Mouse (Mus musculus): Measurements from ENCODE around the gene Mob4.
A peak's percentile ranks its signal among the peaks of the same experiment; 100 is the strongest.

Mob4 gene

DNA sequence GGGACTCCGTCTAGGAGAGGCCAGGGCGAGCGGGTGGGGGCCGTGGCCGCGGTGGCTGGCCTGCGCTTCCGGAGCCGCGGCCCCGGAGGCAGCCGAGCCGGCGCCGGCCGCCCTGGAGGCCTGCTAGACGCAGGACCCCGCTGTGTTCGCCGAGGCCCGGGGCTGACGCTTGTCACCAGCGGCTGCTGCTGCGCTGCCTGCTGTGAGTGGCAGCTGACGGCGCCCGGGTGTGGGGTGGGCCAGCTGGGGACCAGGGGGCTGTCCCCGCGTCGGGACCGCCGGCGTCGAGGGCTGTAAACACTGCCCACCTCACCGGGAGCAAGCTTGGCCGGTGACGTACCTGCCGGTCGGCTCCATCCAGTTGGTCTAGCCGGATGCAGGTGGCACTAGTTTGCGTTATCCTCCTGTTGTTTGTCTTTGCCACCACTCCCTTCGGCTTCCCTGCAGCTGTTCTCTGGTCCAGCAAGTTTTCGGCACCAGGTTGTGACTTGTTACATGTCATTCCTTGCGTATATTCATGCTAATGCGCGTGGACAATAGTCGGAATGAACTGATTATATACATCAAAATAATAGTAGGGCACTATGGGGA, 488 bp downstream of the Mob4 start:
- DNase-seq (ENCODE audit: low read depth, low spot score): peak; percentile 68

DNA sequence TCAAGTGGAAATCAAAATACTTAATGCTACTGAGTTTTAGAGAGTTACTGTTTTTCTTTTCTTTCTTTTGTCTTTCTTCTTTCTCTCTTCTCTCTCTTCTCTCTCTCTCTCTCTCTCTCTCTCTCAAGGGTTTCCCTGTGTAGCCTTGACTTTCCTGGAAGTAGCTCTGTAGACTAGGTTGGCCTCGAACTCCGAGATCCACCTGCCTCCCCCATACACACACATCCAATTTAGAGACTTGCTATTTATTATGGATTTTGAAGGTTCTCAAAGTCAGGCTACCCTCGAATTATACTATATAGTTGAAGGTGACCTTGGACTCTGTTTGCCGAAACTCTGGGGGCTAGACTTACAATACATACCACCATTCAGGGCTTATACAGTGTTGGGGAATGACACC, 1.3 kb downstream of the Mob4 start:
- no peak for DNase-seq (ENCODE audit: low read depth, low spot score)

DNA sequence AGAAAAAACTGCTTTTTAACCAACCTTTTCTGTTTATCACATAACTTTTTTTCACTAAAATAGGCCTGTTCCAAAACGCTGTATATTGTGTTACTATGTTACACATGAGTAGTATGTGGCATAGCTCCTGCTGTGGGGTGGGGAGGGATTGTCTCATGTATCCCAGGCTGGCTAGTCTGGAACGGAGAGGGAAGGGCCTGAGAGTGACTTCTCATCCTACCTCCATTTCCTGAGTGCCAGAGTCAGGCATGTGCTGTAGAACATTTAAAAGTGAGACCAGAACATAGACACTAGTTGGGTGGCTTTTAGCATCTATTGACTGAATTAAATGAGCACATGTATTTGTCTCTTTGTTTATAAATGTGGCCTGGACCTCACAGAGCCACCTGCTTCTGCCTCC, 2.1 kb downstream of the Mob4 start:
- DNase-seq (ENCODE audit: low read depth, low spot score): no peak

DNA sequence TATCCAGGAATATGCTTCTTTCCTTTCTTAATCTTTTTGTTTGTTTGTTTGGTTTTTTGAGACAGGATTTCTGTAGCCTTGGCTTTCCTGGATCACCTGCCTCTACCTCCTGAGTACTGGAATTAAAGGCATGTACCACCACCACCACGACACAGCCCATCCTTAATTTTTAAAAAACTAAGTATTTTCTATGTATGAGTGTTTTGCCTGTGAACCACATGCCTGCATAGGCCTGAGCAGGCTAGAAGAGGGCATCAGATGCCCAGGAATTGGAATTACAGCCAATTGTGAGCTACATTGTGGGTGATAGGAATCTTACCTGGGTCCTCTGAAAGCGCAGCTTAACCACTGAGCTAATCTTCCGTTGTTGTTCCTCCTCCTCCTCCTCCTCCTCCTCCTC, 3.3 kb downstream of the Mob4 start:
- no peak for DNase-seq (ENCODE audit: low read depth, low spot score)

DNA sequence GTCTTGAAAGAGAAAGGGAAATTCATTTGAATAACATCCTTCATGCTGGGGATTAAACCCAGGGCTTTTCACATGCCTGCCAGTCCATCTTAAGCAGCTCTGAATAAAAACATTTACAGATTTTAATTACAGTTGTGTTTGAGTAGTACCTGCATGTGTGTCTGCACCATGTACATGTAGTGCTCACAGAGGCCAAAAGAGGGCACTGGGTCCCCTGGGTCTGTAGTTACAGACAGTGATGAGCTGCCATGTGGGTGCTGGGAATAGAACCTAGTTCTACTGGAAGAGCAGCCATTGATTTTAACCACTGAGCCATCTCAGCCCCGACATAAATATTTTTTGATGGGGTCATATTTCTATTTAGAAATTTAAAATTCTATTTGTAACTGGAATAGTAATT, 4.8 kb downstream of the Mob4 start:
- peak; percentile 34 for DNase-seq (ENCODE audit: low read depth, low spot score)

DNA sequence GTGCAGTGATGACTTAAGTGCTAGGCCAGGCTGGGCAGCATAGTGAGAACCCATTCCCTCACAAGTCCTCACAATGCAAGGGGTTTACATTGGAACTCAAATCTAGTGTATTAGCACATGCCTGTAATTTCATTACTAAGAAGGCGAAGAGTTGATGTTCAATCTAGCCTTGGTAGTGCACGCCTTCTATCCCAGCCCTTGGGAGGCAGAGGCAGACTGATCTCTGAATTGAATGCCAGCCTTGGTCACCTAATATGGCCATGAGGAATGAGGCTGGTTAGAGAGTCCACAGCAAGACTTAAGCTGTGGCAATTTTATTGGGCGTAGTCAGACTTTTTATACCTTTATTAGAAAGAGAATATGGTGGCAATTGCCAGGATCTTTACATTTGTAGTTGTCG, 13.3 kb downstream of the Mob4 start:
- no peak for DNase-seq (ENCODE audit: low read depth, low spot score)

DNA sequence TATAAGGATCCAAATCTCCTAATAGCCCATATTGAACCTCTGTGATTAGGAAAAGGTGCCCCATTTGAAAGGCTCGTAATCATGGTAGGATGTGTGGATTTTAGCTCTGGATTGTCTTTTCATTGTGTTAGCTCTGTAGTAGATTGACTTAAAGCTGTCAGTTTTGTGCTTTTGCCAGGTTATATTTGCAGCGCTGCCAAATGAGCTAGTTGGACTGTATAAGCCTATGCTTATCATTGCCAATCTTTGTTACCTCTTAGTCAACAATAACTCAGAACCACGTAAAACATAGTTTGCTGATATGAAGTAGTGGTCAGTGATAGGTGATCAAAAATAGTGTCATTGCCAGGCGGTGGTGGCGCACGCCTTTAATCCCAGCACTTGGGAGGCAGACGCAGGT, 14.5 kb downstream of the Mob4 start:
- no peak for DNase-seq (ENCODE audit: low read depth, low spot score)

DNA sequence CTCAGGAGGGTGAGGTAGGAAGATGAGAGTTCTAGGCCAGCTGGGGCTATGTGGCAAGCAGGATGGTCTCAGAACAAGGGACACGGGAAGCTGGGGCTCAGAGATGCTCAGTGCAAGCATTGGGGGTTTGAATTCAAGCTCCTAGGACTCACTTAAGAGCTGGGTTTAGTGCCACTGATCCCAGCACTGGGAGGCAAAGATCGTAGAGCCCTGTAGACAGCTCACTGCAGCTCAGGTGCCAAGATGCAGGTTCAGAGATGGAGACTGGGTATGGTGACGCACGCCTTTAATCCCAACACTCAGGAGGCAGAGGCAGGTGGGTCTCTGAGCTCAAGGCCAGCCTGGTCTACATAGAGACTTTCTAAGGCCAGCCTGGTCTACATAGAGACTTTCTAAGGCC, 26.3 kb downstream of the Mob4 start:
- DNase-seq (ENCODE audit: low read depth, low spot score): no peak

DNA sequence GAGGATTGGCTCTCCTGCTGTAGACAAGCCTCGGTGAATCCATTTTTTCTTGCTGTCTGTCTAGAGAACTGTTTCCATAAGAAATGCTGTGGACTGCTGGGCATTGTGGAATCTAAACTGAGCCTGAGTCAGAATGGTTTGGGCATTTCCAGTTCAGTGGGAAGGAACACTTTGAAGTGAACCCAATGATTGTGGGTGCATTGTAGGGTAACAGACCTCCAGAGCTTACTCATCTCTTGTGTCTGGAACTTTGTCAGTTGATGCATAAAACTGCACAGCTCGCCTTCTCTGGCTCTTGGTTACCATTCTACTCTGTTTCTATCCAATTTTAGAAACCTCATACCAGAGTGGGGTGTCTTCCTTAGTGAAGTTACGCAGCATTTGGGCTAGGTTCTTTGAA, 27.2 kb downstream of the Mob4 start:
- no peak for DNase-seq (ENCODE audit: low read depth, low spot score)

DNA sequence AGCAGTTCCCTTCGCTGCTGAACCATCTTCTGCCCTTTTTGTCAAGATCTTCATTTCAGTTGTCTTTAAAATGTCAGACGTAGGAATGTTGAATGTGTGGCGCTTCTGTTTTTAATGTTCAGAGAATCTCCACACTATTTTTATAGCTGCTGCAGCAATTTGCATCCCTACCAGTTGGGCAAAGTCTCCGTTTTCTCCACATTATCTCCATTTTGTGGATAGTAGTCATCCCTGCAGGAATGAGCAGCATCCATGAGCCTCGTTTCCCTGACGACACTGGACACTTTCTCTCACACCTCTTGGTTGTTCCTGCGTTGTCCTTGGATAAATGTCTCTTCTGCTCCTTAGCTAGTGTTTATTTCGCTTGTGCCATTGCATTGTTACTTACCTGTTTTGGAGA, 27.8 kb downstream of the Mob4 start:
- DNase-seq (ENCODE audit: low read depth, low spot score): no peak

DNA sequence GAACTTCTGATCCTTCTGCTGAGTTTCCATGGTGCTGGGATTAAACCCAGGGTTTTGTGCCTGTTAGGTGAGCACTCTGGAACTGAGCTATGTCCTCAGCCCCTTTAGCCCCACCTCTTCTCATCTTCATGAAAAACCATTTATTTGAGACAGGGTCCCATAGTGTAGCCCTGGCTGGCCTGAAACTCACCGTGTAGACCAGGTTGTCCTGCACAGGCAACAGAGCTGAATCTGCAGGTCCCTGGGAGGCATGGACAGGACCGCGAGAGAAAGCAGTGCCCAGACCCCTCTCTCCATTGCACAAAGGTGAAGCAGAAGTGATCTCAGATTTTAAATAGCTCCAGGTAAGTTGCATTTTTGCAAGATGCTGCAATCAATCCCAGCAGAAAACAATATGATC, 29.2 kb downstream of the Mob4 start:
- DNase-seq (ENCODE audit: low read depth, low spot score): no peak

DNA sequence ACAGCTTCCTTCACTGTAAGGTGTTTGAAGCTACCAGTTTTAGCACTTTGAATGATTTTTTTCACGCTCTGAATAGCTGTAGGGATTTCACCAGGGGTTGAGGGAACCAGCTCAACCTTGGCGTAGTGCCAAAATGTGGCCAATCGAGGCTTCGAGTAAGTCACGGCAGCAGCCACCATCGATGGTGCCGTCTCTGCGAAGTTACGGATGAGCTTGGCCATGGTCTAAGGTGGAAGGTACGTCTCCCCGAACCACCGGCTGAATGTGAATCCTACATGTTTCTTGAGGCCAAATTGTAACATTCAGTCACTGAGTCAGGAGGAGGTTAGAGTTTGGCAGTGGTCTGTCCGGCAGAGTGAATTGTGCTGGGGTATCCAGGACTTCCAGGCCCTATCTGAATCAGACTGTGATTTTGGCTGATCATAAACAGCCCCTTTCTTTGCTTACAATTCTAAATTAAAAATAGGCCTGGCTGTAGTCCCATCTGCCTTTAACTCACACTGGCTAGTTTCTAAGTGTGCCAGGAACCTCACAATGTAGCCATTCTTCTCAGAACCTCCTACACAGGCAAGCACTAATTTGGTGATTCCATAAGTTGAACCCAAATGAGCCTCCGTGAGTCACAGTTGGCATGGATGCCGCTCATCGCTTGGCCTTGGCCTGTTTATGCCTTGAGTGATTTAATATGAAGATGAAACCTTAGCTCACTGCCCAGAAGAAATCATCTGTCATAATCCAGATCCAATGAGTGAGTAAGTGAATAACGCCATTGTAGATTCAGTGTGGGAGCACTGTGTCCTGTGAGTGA, 30.0 kb downstream of the Mob4 start:
- DNase-seq (ENCODE audit: low read depth, low spot score): no peak

DNA sequence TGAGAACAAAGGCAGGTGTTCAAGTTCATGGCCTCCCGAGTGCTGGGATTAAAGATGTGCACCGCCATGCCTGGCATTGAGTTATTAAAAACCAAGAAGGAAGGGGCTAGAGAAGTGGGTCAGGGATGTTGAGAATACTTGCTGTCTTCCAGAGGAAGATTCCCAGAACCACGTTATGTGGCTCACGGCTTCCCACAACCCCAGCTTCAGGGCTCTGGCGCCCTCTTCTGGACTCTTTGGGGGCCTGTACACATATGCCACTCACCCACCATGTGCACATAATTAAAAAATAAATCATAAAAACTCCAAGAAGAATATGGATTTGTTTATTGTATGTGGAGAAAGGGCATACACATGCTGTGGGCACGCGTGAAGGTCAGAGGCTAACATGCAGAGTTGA, 30.9 kb downstream of the Mob4 start:
- peak; percentile 57 for DNase-seq (ENCODE audit: low read depth, low spot score)

DNA sequence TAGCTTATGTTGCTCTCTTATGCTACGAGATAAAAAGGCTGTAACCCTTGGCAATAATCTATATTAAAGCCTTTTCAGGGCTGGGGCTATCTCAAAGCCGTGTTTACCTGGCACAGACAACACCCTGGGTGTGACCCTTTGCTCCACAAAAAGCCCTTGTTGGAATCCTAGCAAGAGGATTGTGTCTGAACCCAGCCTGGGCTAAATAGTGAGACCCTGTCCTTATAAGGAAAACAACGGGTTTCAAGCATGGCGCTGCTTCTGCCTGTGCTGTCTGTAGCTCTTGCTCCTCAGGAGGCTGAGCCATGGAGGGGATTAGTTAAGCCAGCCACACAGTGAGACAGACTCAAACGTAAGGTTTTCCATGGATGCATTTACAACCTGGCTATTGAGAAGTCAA, 31.8 kb downstream of the Mob4 start:
- DNase-seq (ENCODE audit: low read depth, low spot score): no peak

DNA sequence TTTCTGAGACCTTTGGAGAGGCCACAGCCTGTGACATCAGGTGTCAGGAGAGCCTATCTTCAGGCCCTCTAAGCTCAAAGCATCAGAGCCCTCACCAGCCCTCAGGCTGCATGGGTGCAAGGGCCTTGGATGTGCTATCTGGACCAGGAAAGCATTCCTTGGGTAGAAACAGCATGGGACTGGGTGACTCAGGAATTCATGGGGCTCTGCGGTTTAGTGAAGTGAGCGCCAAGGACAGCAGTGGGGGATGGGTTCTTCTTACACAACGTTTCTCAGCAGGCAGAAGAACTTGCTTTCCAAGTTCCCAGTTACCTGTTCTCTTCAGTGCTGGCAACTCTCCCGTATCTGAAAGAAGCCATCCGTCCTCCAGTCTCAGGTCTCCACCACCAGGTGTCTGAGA, 33.0 kb downstream of the Mob4 start:
- no peak for DNase-seq (ENCODE audit: low read depth, low spot score)

DNA sequence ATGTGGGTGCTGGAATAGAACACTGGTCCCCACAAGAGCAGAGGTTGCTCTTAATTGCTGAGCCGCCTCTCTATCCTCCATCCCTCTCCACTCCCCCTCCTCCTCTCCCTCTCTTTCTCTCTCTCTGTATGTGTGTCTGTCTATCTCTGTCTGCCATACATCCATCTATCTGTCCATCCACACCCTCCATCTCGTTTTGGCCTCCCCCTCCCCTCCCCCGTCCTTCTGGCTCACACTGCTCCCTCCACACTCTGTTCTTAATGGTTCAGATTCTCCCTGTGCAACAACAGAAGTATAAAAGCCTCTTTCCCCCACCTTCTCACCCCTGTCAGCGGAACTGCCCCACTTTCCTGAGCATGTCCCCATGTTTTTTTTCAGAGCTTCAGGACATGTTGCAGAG, 36.5 kb downstream of the Mob4 start:
- no peak for DNase-seq (ENCODE audit: low read depth, low spot score)

DNA sequence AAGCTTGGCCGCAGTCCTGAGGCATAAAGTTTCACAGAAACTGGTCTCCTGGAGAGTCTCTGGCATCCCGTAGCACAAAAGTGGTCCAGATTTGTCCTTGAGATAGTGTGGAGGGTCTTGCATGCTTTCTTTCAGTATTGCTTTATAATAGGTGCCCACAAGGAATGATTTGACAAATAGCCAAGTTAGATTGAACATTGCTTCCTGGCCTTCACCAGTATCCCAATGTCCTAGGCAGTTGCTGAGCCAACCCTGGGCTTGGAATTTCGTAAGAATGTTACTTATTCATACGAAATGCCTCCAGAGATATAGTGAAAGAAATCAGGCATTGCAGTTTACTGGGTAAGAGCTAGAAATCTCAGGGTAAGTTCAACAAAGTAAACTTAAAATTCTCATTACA, 37.6 kb downstream of the Mob4 start:
- DNase-seq (ENCODE audit: low read depth, low spot score): no peak

DNA sequence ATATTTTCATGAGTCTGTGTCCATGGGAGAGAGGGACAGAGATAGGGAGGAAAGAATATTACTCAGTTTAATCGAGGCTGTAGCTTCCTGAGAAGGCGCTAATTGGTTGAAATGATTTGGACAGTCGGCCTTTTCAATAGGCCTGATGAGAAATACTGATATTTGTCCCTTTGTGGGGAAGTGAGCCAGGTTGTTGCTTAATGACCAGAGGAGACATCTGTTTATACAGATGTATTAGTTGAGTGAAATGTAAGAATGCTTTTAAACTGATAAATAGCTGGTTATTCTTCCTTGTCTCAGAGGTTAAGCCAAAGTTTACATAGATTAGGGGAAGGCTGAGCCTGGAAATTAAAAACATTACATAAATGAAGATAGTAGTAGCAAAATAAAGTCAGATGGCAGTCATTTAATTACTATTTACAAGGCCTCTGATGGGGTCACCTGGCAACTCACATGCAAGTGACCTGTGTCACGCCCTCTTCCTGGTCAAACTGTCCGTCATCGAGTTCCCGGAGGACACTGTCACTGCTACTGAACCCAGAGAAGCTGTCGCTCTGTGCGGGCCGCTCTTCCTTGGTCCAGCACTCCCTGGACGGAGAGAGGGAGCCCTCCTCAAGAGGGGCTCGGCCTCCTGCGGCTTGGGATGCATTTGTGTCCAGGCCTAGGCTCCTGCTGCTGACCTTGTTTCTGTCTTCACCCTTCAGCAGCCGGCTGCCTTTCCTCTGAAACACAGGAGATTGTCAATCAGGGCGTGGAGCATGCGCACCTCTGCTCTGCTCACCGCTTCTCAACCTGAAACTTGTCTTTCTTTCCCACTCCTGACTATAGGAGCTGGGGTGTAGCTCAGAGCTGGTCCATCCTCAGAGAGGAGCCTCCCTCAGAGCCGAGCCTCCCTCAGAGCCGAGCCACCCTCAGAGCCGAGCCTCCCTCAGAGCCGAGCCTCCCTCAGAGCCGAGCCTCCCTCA, 40.6 kb downstream of the Mob4 start:
- no peak for DNase-seq (ENCODE audit: low read depth, low spot score)

DNA sequence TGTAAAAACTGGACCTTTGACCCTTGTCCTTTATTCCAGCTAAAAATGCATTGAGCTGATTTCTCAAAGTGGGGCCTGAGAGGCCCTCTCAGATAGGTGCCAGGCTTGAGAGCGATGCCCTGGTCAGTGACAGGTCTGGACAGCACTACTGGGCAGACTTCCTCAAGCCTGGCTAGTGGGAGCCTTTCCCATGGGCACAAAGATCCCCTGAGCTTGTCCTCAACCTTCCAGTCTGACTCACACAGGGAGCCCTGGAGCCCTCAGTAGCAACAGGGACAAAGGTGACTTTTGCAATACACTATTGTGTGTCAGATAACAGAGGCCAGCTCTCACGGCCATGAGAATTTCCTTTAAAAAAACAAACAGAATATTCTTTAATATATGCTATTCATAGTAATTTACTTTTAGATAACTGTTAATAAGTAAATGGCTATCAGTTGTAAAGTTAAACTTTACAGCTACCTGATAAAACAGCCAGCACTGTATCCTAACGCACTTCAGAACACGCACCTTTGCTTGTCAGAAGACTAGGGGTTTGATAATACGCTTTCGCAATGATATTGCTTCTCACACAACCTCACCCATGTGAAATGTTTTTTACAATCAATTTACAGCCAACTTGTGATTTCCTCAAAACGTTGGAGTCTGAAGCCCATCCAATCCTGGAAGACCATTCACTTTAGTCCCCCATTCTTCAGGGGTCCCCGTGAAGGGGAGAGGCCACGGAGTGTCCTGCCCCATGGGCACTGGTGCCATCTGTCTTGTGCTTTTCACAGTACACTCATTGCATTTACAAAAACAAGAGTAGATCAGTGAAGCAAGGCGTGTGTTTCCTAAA, 42.9 kb downstream of the Mob4 start:
- DNase-seq (ENCODE audit: low read depth, low spot score): no peak

DNA sequence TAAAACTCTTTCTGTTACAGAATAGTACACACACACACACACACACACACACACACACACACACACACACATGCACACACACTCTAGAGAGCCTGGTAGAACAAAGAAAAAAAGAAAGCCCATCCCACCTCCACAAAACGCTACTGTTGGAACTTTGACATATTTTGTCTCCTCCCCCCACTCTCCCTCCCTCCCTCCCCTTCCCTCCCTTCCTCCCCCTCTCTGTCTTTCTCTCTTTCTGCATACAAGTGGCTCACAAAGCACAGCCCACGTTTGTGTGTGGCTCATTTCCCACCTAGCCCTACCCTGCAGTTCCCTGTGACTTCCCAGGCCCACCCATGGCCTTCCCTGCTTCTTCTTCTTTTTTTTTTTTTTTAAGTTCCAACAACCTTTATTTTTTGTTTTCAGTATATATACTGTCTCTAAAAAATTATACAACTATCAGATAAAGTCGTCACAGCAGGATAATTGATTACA, 43.6 kb downstream of the Mob4 start:
- DNase-seq (ENCODE audit: low read depth, low spot score): no peak

DNA sequence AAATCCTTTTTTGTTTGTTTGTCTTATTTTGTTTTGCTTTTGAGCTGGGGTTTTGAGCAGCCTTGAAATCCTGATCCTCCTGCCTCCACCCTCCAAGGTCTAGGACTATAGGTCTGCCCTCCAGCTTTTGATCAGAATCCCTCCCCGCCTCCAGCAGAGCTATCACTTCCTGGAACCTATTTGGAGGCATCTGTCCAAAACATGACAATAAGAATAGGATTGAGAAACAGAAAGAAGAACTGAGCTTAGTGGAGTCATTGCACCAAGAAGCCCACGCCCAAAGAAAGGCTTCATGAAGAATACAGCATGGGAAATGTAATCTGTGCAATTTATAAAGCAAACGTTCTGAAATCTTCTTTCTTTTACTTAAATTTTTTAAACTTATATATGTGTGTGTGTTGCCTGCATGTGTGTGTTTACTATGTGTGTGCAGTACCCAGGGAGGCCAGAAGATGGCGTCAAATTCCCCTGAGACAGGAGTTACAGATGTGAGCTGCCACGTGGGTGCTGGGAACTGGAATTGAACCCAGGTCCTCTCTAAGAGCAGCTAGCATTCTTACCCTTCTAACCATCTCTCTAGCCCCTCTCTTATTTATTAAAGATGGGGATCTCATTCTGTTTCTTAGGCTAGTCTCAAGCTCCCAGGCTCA, 49.0 kb downstream of the Mob4 start:
- DNase-seq (ENCODE audit: low read depth, low spot score): peak; percentile 14

All from CD4-positive, CD25-positive, alpha-beta regulatory T cell, adult 2 months (primary cell).